Mouse (Mus musculus) liver, postnatal 0 days (tissue): Measurements from ENCODE around the gene Surf1. TPM values are rescaled to one million over a fixed set of nuclear protein-coding genes. Genes with fewer than 3 reads are reported as not detected.
"Not testable (repeated sequence)": the region's sequence is repeated elsewhere in the genome, so short reads cannot be mapped to it uniquely, and the experiment has no call there.

Experiments used
- ATAC-seq: fragments of 200-750 bp; cut with Nextera tagmentation; 2 replicates; pipeline ENCODE4 v1.8.0; 2017; ENCODE audit warnings: mild to moderate bottlenecking, moderate library complexity
- DNase-seq: peaks from one replicate; pipeline ENCODE4 v3.0.0-alpha.2; 2016
- H3K27ac ChIP-seq: fragments of 300-500 bp; sonication (generic); 2 replicates; pipeline ENCODE4 v1.5.1; 2014; ENCODE audit warnings: antibody characterized with exemption, moderate library complexity, mild to moderate bottlenecking, low read depth
- H3K27me3 ChIP-seq: fragments of 300-500 bp; sonication (generic); 2 replicates; pipeline ENCODE4 v1.6.1; 2014; ENCODE audit warnings: low read length, control low read depth, mixed read lengths; ENCODE audit not compliant: insufficient read depth
- H3K36me3 ChIP-seq: fragments of 300-500 bp; sonication (generic); replicated peaks from 2 replicates; pipeline ENCODE4 v1.6.1; 2014; ENCODE audit warnings: mild to moderate bottlenecking, control low read depth, low read length, moderate library complexity, mixed read lengths; ENCODE audit not compliant: insufficient read depth
- H3K4me1 ChIP-seq: fragments of 300-500 bp; sonication (generic); 2 replicates; pipeline ENCODE4 v1.6.1; 2014; ENCODE audit warnings: antibody characterized with exemption, mild to moderate bottlenecking, control low read depth; ENCODE audit not compliant: insufficient read depth
- H3K4me2 ChIP-seq: fragments of 300-500 bp; sonication (generic); 2 replicates; pipeline ENCODE4 v1.6.1; 2014; ENCODE audit warnings: low read depth, mild to moderate bottlenecking, low read length, moderate library complexity, mixed read lengths
- H3K4me3 ChIP-seq: fragments of 300-500 bp; sonication (generic); 2 replicates; pipeline ENCODE4 v1.5.1; 2014; ENCODE audit warnings: low read depth, low read length
- H3K9ac ChIP-seq: fragments of 300-500 bp; sonication (generic); replicated peaks from 2 replicates; pipeline ENCODE4 v1.6.1; 2014; ENCODE audit warnings: mild to moderate bottlenecking, moderate library complexity
- H3K9me3 ChIP-seq: fragments of 300-500 bp; sonication (generic); 2 replicates; pipeline ENCODE4 v1.6.1; 2016; ENCODE audit warnings: mild to moderate bottlenecking, control low read depth, low read length, mixed read lengths
- CTCF ChIP-seq: sonication (generic); IDR thresholded peaks from 2 replicates; pipeline ENCODE4 v1.5.1; 2016; ENCODE audit warnings: antibody characterized with exemption, low read depth
- EP300 ChIP-seq: IDR thresholded peaks from 2 replicates; pipeline ENCODE4 v1.6.1; 2016; ENCODE audit warnings: antibody characterized with exemption, low read depth, mild to moderate bottlenecking
- WGBS: fragments of 180-500 bp; shearing (Covaris S2); extraction: QIAGEN DNeasy Blood & Tissue Kit; methylation state at CpG from one replicate; pipeline ENCODE4 v1.1.7; 2014; ENCODE audit not compliant: insufficient replicate concordance; 5-methylcytosine and 5-hydroxymethylcytosine counted together
- polyA plus RNA-seq: library from polyadenylated mRNA; unstranded; fragments of >200 nt; fragmentation: Nextera tagmentation; extraction: Ambion mirVana; gene quantifications from 2 replicates; pipeline ENCODE4 v1.2.1, GENCODE M21; 2015

The Surf1 gene
- polyA plus RNA-seq, 1 experiment from 2014 or later = 29.8 TPM

GRCm38 (mm10) chr2:26902467-26903220 is 13.7 kb downstream of the Surf1 start, which contains the start of gene Surf6:
Gene Surf6 (minus strand): TSS chr2:26902879.
- DNase-seq (peak; percentile 93), ATAC-seq (peak; percentile 96)
- Histone ChIP-seq H3K36me3 (peaks cover 44% of the 10 kb centered on the region), H3K27ac (peak within 1 kb of the TSS; percentile 87), H3K9me3 (no peaks in the 10 kb centered on the region), H3K4me3 (peak within 1 kb of the TSS; percentile 78), H3K4me1 (peaks cover 22% of the 10 kb centered on the region), H3K27me3 (no peaks in the 10 kb centered on the region), H3K9ac (peak within 1 kb of the TSS; percentile 77), H3K4me2 (peak within 1 kb of the TSS; percentile 82)
- TF ChIP-seq CTCF = no peak
- peak; percentile 65 for TF ChIP-seq EP300
- under 1% methylated on average over 41 of the region's 41 CpGs for WGBS

DNA sequence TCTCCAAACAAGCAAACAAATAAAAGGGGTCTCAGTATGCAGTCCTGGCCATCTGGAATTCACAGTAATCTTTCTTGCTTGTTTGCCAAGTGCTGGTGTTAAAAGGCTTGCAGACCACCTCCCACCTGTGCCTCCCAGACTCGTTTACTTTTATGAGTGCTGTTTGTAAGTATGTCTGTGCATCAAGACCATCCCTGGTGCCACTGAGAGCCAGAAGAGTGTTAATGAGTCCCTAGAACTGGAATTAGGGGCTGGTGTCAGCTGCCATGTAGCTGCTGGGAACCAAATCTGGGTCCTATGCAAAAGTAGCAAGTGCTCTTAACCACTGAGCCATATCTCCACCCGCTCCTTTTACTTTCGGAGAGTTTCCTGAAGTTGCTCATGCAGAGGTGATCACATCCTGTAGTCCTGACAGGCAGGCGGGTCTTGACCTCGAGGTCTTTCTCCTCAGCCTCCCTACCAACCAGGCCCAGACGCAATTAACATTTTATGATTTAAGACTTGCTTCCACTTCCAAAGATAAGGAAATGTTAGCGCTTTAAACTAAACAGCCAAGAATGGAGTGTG is 14.4 kb downstream of the Surf1 start:
- Histone ChIP-seq H3K36me3 (peaks cover 45% of the 10 kb centered on the region), H3K4me3 (peak overlapping the region; percentile 78), H3K27ac (peak overlapping the region; percentile 87)

GRCm38 (mm10) chr2:26900731-26901130 is 15.6 kb downstream of the Surf1 start:
- Histone ChIP-seq H3K4me2 (no peak overlapping the region), H3K9ac (no peak overlapping the region), H3K27me3 (no peaks in the 10 kb centered on the region)

More for the DNA sequence above, 14.4 kb downstream of the Surf1 start:
- peak overlapping the region; percentile 77 for H3K9ac ChIP-seq
- DNase-seq = no peak
- no peaks in the 10 kb centered on the region for H3K9me3 ChIP-seq
- H3K27me3 ChIP-seq = no peaks in the 10 kb centered on the region
- TF ChIP-seq CTCF = no peak
- TF ChIP-seq EP300 = no peak
- peaks cover 22% of the 10 kb centered on the region for H3K4me1 ChIP-seq
- WGBS = 2% methylated on average over 7 of the region's 7 CpGs
- ATAC-seq = no peak
- H3K4me2 ChIP-seq = peak overlapping the region; percentile 82

DNA sequence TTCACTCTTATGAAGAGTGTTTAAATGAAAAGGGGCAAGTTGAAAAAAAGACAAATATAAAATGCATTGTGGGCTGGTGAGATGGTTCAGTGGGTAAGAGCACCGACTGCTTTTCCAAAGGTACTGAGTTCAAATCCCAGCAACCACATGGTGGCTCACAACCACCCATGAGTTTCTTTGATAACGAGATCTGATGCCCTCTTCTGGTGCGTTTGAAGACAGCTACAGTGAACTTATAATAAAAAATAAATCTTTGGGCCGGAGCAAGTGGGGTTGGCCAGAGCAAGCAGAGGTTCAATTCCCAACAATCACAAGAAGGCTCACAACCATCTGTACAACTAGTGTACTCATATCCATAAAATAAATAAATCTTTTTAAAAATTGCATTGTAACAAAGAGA is 20.4 kb downstream of the Surf1 start:
- peaks cover 59% of the 10 kb centered on the region for H3K36me3 ChIP-seq
- no peak overlapping the region for H3K4me3 ChIP-seq
- ATAC-seq (no peak), DNase-seq (no peak)
- H3K9me3 ChIP-seq = no peaks in the 10 kb centered on the region
- no peak overlapping the region for H3K4me2 ChIP-seq
- TF ChIP-seq EP300 (no peak), CTCF (no peak)
- no peak overlapping the region for H3K27ac ChIP-seq
- H3K27me3 ChIP-seq = no peaks in the 10 kb centered on the region
- H3K9ac ChIP-seq = no peak overlapping the region
- WGBS = 80% methylated on average over 4 of the region's 4 CpGs
- 0 out of 2 replicates have a peak, but pooled peaks cover 2% of the 10 kb centered on the region for H3K4me1 ChIP-seq

More at GRCm38 (mm10) chr2:26900731-26901130, 15.6 kb downstream of the Surf1 start:
- Histone ChIP-seq H3K36me3 (peaks cover 35% of the 10 kb centered on the region), H3K4me3 (no peak overlapping the region), H3K4me1 (peaks cover 22% of the 10 kb centered on the region), H3K27ac (no peak overlapping the region), H3K9me3 (no peaks in the 10 kb centered on the region)
- WGBS = 41% methylated on average over 1 of the region's 1 CpGs
- ATAC-seq (no peak), DNase-seq (no peak)
- TF ChIP-seq CTCF (no peak), EP300 (no peak)

- H3K4me1 ChIP-seq, H3K4me2 ChIP-seq, H3K9me3 ChIP-seq, H3K9ac ChIP-seq, H3K27ac ChIP-seq, ATAC-seq, H3K4me3 ChIP-seq, H3K27me3 ChIP-seq: not testable (repeated sequence)
- peaks cover 14% of the 10 kb centered on the region for H3K36me3 ChIP-seq
- peak; percentile 5 for DNase-seq
- WGBS = 76% methylated on average over 4 of the region's 4 CpGs
Measured at GRCm38 (mm10) chr2:26886170-26886569, 30.2 kb downstream of the Surf1 start.

DNA sequence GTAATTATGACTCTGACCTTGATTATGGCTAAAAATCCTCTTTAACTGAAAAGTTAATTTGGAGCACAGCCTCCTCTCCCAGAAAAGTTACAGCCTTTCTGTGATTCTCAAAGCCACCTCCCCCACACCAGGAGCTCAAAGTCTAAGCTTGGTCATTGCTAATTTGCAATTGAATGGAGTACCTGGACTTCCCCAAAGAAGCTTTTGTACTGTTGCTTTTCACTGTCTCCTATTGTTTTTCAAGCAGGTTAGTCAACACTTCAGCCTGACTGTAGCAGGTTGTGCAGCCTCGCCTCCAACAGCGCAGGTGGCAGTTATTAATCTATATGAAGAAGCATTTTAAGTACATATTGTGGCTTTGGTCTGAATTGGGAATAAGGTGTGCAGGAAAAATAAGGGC is 30.8 kb downstream of the Surf1 start:
- not testable (repeated sequence) for H3K27ac ChIP-seq, ATAC-seq, H3K9me3 ChIP-seq, H3K4me1 ChIP-seq, H3K4me2 ChIP-seq, H3K27me3 ChIP-seq, H3K4me3 ChIP-seq, H3K9ac ChIP-seq, DNase-seq
- WGBS = 92% methylated on average over 2 of the region's 2 CpGs
- peaks cover 12% of the 10 kb centered on the region for H3K36me3 ChIP-seq
